Mouse (Mus musculus) brain, embryonic 14.5 days (tissue): Measurements from ENCODE around the gene Iqcg. TPM values are rescaled to one million over a fixed set of nuclear protein-coding genes. Genes with fewer than 3 reads are reported as not detected.

Source experiments
- DNase-seq: peaks from one replicate; pipeline ENCODE4 v3.0.0-alpha.2; 2011; ENCODE audit warnings: low read depth
- CTCF ChIP-seq: fragments of 200-500 bp; IDR thresholded peaks from 2 replicates; pipeline ENCODE4 v1.5.1; 2012; ENCODE audit warnings: inconsistent platforms, mild to moderate bottlenecking, moderate library complexity, borderline replicate concordance; ENCODE audit not compliant: insufficient read depth, insufficient read length; ENCODE audit errors: extremely low read depth
- POLR2A ChIP-seq: fragments of 200-500 bp; IDR thresholded peaks from 2 replicates; pipeline ENCODE4 v1.6.1; 2012; ENCODE audit warnings: mild to moderate bottlenecking, inconsistent platforms, borderline replicate concordance; ENCODE audit not compliant: poor library complexity, insufficient read depth, insufficient read length, severe bottlenecking; ENCODE audit errors: extremely low read depth
- polyA plus RNA-seq: library from polyadenylated mRNA; depleted of rRNA; stranded (reverse); fragments of >200 nt; gene quantifications from 2 replicates; pipeline ENCODE4 v1.2.3, GENCODE M21; 2012; rRNA removed

Iqcg gene
- polyA plus RNA-seq, 1 experiment, result 2.7 TPM

DNA sequence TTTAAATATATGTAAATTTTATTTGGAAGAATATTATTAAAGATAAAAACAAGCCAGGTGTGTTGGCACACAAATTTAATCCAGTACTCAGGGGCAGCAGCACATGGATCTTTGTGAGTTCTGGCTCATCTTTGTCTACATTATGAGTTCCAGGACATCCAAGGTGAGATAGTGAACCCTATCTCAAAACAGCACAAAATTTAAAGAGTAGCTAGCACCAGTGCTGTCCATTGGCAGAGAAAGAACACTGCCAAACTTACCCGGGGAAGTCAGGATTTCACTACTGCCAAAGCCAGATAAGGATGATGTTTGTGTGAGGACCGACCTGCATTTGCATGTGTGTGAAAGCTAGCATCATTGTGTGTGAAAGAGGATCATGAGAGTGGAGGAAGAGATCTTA lies 83.0 kb downstream of the Iqcg start:
- TF ChIP-seq POLR2A (no peak), CTCF (no peak)
- DNase-seq, result no peak

DNA sequence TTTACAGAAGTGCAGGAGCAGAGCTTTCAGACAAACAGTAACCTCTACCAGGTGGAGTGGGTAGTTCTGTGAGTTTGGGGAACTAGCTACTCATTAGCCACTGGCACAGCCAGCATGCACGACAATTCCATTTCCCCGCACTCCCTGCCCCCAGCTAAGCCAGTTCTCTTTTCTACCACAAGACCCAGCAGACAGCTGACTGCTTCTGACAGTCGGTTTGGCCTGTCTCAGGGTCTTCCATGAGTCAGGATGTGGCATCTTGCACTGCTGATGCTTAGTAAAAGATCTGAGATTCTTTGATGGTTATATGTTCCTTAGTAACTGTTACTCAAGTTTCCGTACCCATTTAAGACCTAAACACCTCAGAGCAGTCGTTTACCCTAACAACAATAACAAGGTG lies 83.5 kb downstream of the Iqcg start:
- TF ChIP-seq CTCF (no peak), POLR2A (no peak)
- DNase-seq, result no peak

Other genes with a start within 250 kb of the Iqcg start
- not detected in 2 replicates for gene Smbd1, start 245.7 kb downstream of the Iqcg start, polyA plus RNA-seq
- 51.6 and 55.4 TPM in 2 replicates for gene Fyttd1, start 178.7 kb downstream of the Iqcg start, polyA plus RNA-seq
- 57.1 and 60.1 TPM in 2 replicates for gene Rubcn, start 178.5 kb downstream of the Iqcg start, polyA plus RNA-seq
- gene Lrch3, start 142.1 kb downstream of the Iqcg start, polyA plus RNA-seq, result 63.0 and 65.4 TPM in 2 replicates
- gene Rpl35a, start 235 bp upstream of the Iqcg start, polyA plus RNA-seq, result 746 and 817 TPM in 2 replicates
- 5.8 and 9.6 TPM in 2 replicates for gene Lmln, start 6.3 kb upstream of the Iqcg start, polyA plus RNA-seq
- gene Osbpl11, start 128.9 kb upstream of the Iqcg start, polyA plus RNA-seq, result 15.5 and 19.7 TPM in 2 replicates
- gene Snx4, start 195.2 kb upstream of the Iqcg start, polyA plus RNA-seq, result 25.9 and 40.3 TPM in 2 replicates